Mouse (Mus musculus): ENCODE measurements around the gene Apold1.

GRCm38 (mm10) chr6:134972096-134972495, 9.4 kb upstream of the Apold1 start:
- TF ChIP-seq CTCF (IDR thresholded peaks at IDR 0.05; ENCODE audit: borderline replicate concordance, extremely low read depth, insufficient read depth, insufficient read length) = no peak
- no peak for TF ChIP-seq POLR2A (IDR thresholded peaks at IDR 0.05; ENCODE audit: borderline replicate concordance, extremely low read depth, insufficient read depth, insufficient read length, poor library complexity, severe bottlenecking)

All from brain, embryonic 14.5 days (tissue).